In genomic region chr9:6170962-6171361, GRCm38 (mm10) we compare ENCODE assay signal across 18 mouse cellular contexts. TPM values are rescaled to one million over a fixed set of nuclear protein-coding genes. Genes with fewer than 3 reads are reported as not detected.
DNase-seq lines count a peak whose midpoint lies in the region.
"Had no signal": no experiment of that assay in that cellular context is flagged by ENCODE, and none has a peak within 500 bp of the region (broad histone marks: within the 10 kb centered on the region; RNA-seq: fewer than 3 reads in every experiment).

No protein-coding gene starts in this region.

- peaks cover 12% of the 10 kb centered on the region; the same call in 1 of the 2 replicates for H3K4me1 ChIP-seq in brown adipose tissue, adult 24 weeks (ENCODE audit: control insufficient read depth, insufficient read depth, insufficient read length, low read length)
- H3K4me1 ChIP-seq: embryonic facial prominence, embryonic 15.5 days had no signal

- H3K4me3 ChIP-seq in brown adipose tissue, adult 24 weeks (ENCODE audit: insufficient read depth, low read depth, low read length) = peak overlapping the region; percentile 21; the same call in 1 of the 2 replicates
- H3K4me3 ChIP-seq: embryonic facial prominence, embryonic 15.5 days; heart, adult 2 months; heart, embryonic 15.5 days had no signal

- peak overlapping the region; percentile 0; the same call in 1 of the 2 replicates for H3K27ac ChIP-seq in brown adipose tissue, adult 24 weeks (replicated peaks; ENCODE audit: low read depth, low read length)
- H3K27ac ChIP-seq: embryonic facial prominence, embryonic 15.5 days; heart, adult 2 months; heart, embryonic 15.5 days; macrophage had no signal

- peak; percentile 5 for DNase-seq in kidney, adult 18-20 months
- no peak for DNase-seq in kidney, adult 11 months
- DNase-seq in adrenal gland, postnatal 14 days = peak; percentile 8
- DNase-seq in kidney, postnatal 4 days = peak; percentile 8 to 20
- DNase-seq in urinary bladder, adult 2 months (ENCODE audit: low spot score) = no peak
- DNase-seq in natural killer cell, adult 2 months (ENCODE audit: low spot score in 2 of 2) = no peak
- DNase-seq: cerebellum, adult 11 months; cerebellum, postnatal 36 days; gastrocnemius, postnatal 10 days; heart, adult 2 months; lung, adult 2 months; thymus, adult 18-20 months had no signal

RNA-seq across cellular contexts. Expression of gene Pdgfd, which starts 2.6 kb away (rescaled TPM):
- 26.8 and 28.6 TPM in 2 replicates for total RNA-seq in adrenal gland, postnatal 14 days (2021)
- 29.9 and 32.4 TPM in 2 replicates for polyA plus RNA-seq in brown adipose tissue, adult 24 weeks (2012; ENCODE audit: insufficient read depth, insufficient read length, missing spikeins)
- polyA plus RNA-seq in urinary bladder, adult 2 months (2012; rRNA removed) = 29.0 and 34.0 TPM in 2 replicates
- total RNA-seq: G1E had no signal
- polyA plus RNA-seq: CD4-positive, CD25-positive, alpha-beta regulatory T cell, adult 4 months; G1E; macrophage had no signal

Comparison
In these comparisons a context has a peak if more than half of its experiments do, and no peak if none do; other contexts are left out.
1. DNase-seq: peak in kidney, adult 18-20 months (single experiment), adrenal gland, postnatal 14 days (single experiment) and kidney, postnatal 4 days (2 of 2); none in kidney, adult 11 months (single experiment), urinary bladder, adult 2 months (single experiment) and natural killer cell, adult 2 months (0 of 2).